Mouse (Mus musculus): Measurements from ENCODE around the gene Herc4. TPM values are rescaled to one million over a fixed set of nuclear protein-coding genes. Genes with fewer than 3 reads are reported as not detected.

Gene Herc4
- polyA plus RNA-seq (2015; fragmentation: Illumina TruSeq; extraction: RNeasy Lipid Tissue Mini Kit (QIAGEN cat#74804); ENCODE audit: insufficient read depth, low replicate concordance) = 200 TPM

DNA sequence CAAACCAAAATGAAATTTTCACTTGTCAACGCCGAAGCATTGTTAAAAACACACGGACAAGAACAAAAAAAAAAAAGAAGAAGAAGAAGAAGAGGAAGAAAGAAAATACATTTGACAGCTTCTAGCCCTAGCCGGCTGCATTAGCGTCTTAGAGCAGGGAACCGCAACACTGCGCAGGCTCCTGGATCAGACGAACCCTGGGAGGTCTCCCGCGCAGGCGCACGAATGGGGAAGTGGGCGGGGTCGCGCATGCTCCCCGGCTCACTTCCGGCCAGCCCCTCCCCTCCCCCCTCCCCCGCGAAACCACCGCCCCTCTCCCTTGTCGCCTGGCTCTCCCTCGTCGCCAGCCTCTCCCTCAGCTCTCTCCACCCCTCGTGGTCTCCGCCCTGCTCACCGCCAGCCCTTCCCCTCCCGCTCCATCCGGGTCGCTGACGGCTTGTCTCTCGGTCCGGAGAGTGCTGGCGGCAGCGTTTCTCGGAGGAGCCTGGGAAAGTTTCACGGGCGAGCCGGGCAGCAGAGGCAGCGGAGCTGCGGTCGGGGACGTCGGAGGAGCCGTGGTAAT lies at the start of gene Herc4:
Gene Herc4 (plus strand): TSS at position 318 of the 562 bp plus-strand sequence.

DNA sequence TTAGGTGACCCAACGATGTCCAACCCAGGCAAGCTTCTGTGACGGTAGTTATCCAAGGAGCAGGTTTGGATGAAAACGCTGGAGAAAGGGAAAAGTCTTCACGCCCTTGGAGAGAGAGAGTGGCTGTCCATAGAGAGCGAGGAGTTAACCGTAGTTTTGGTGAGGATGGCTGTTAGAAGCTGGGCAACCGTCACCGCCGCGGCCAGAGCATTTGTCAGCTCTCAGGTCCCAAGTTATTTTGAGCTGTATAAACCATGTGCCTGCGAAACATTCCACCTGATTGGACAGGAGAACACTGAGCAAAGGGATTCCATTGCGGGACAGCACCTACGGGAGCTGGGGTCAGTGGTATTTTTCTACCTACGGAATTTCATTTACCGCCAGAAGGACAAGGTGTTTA lies 39.9 kb upstream of the Herc4 start, which contains the start of gene Mypn:
Gene Mypn (minus strand): TSS at position 225 of the 400 bp plus-strand sequence.

Other genes starting within 250 kb of the Herc4 start
- 165 TPM for gene Hnrnph3, start 219.6 kb upstream of the Herc4 start, polyA plus RNA-seq (2015; fragmentation: Illumina TruSeq; extraction: RNeasy Lipid Tissue Mini Kit (QIAGEN cat#74804); ENCODE audit: insufficient read depth, low replicate concordance)
- 0.66 TPM for gene Pbld2, start 219.5 kb upstream of the Herc4 start, polyA plus RNA-seq (2015; fragmentation: Illumina TruSeq; extraction: RNeasy Lipid Tissue Mini Kit (QIAGEN cat#74804); ENCODE audit: insufficient read depth, low replicate concordance)
- gene Pbld1, start 183.6 kb upstream of the Herc4 start, polyA plus RNA-seq (2015; fragmentation: Illumina TruSeq; extraction: RNeasy Lipid Tissue Mini Kit (QIAGEN cat#74804); ENCODE audit: insufficient read depth, low replicate concordance) = 0.33 TPM
- gene Atoh7, start 144.2 kb upstream of the Herc4 start, polyA plus RNA-seq (2015; fragmentation: Illumina TruSeq; extraction: RNeasy Lipid Tissue Mini Kit (QIAGEN cat#74804); ENCODE audit: insufficient read depth, low replicate concordance) = not detected
- gene Mypn, start 39.9 kb upstream of the Herc4 start, polyA plus RNA-seq (2015; fragmentation: Illumina TruSeq; extraction: RNeasy Lipid Tissue Mini Kit (QIAGEN cat#74804); ENCODE audit: insufficient read depth, low replicate concordance) = not detected
- gene Sirt1, start 137.9 kb downstream of the Herc4 start, polyA plus RNA-seq (2015; fragmentation: Illumina TruSeq; extraction: RNeasy Lipid Tissue Mini Kit (QIAGEN cat#74804); ENCODE audit: insufficient read depth, low replicate concordance) = 46.6 TPM
- gene Dnajc12, start 138.6 kb downstream of the Herc4 start, polyA plus RNA-seq (2015; fragmentation: Illumina TruSeq; extraction: RNeasy Lipid Tissue Mini Kit (QIAGEN cat#74804); ENCODE audit: insufficient read depth, low replicate concordance) = 5.1 TPM
- not detected for gene Gm7075, start 178.0 kb downstream of the Herc4 start, polyA plus RNA-seq (2015; fragmentation: Illumina TruSeq; extraction: RNeasy Lipid Tissue Mini Kit (QIAGEN cat#74804); ENCODE audit: insufficient read depth, low replicate concordance)
- 0.39 TPM for gene Ctnna3, start 186.3 kb downstream of the Herc4 start, polyA plus RNA-seq (2015; fragmentation: Illumina TruSeq; extraction: RNeasy Lipid Tissue Mini Kit (QIAGEN cat#74804); ENCODE audit: insufficient read depth, low replicate concordance)

Data from spleen, adult 10 weeks (tissue).